Mouse (Mus musculus) liver, postnatal 0 days (tissue): ENCODE results near the gene Foxi3. TPM values are rescaled to one million over a fixed set of nuclear protein-coding genes. Genes with fewer than 3 reads are reported as not detected.

Source experiments
- ATAC-seq: fragments of 200-750 bp; cut with Nextera tagmentation; 2 replicates; pipeline ENCODE4 v1.8.0; 2017; ENCODE audit warnings: mild to moderate bottlenecking, moderate library complexity
- DNase-seq: peaks from one replicate; pipeline ENCODE4 v3.0.0-alpha.2; 2016
- H3K27ac ChIP-seq: fragments of 300-500 bp; sonication (generic); 2 replicates; pipeline ENCODE4 v1.5.1; 2014; ENCODE audit warnings: antibody characterized with exemption, moderate library complexity, mild to moderate bottlenecking, low read depth
- H3K27me3 ChIP-seq: fragments of 300-500 bp; sonication (generic); 2 replicates; pipeline ENCODE4 v1.6.1; 2014; ENCODE audit warnings: low read length, control low read depth, mixed read lengths; ENCODE audit not compliant: insufficient read depth
- H3K36me3 ChIP-seq: fragments of 300-500 bp; sonication (generic); replicated peaks from 2 replicates; pipeline ENCODE4 v1.6.1; 2014; ENCODE audit warnings: mild to moderate bottlenecking, control low read depth, low read length, moderate library complexity, mixed read lengths; ENCODE audit not compliant: insufficient read depth
- H3K4me1 ChIP-seq: fragments of 300-500 bp; sonication (generic); 2 replicates; pipeline ENCODE4 v1.6.1; 2014; ENCODE audit warnings: antibody characterized with exemption, mild to moderate bottlenecking, control low read depth; ENCODE audit not compliant: insufficient read depth
- H3K4me2 ChIP-seq: fragments of 300-500 bp; sonication (generic); 2 replicates; pipeline ENCODE4 v1.6.1; 2014; ENCODE audit warnings: low read depth, mild to moderate bottlenecking, low read length, moderate library complexity, mixed read lengths
- H3K4me3 ChIP-seq: fragments of 300-500 bp; sonication (generic); 2 replicates; pipeline ENCODE4 v1.5.1; 2014; ENCODE audit warnings: low read depth, low read length
- H3K9ac ChIP-seq: fragments of 300-500 bp; sonication (generic); replicated peaks from 2 replicates; pipeline ENCODE4 v1.6.1; 2014; ENCODE audit warnings: mild to moderate bottlenecking, moderate library complexity
- H3K9me3 ChIP-seq: fragments of 300-500 bp; sonication (generic); 2 replicates; pipeline ENCODE4 v1.6.1; 2016; ENCODE audit warnings: mild to moderate bottlenecking, control low read depth, low read length, mixed read lengths
- CTCF ChIP-seq: sonication (generic); IDR thresholded peaks from 2 replicates; pipeline ENCODE4 v1.5.1; 2016; ENCODE audit warnings: antibody characterized with exemption, low read depth
- EP300 ChIP-seq: IDR thresholded peaks from 2 replicates; pipeline ENCODE4 v1.6.1; 2016; ENCODE audit warnings: antibody characterized with exemption, low read depth, mild to moderate bottlenecking
- WGBS: fragments of 180-500 bp; shearing (Covaris S2); extraction: QIAGEN DNeasy Blood & Tissue Kit; methylation state at CpG from one replicate; pipeline ENCODE4 v1.1.7; 2014; ENCODE audit not compliant: insufficient replicate concordance; 5-methylcytosine and 5-hydroxymethylcytosine counted together
- polyA plus RNA-seq: library from polyadenylated mRNA; unstranded; fragments of >200 nt; fragmentation: Nextera tagmentation; extraction: Ambion mirVana; gene quantifications from 2 replicates; pipeline ENCODE4 v1.2.1, GENCODE M21; 2015

The Foxi3 gene
- polyA plus RNA-seq, 1 experiment from 2014 or later = not detected

GRCm38 (mm10) chr6:70973066-70973465 is 16.7 kb downstream of the Foxi3 start:
- no peak for DNase-seq
- no peaks in the 10 kb centered on the region for H3K36me3 ChIP-seq
- H3K27me3 ChIP-seq = no peaks in the 10 kb centered on the region
- no peak overlapping the region for H3K4me3 ChIP-seq
- no peaks in the 10 kb centered on the region for H3K4me1 ChIP-seq
- H3K4me2 ChIP-seq = no peak overlapping the region
- no peak for ATAC-seq
- H3K27ac ChIP-seq = no peak overlapping the region
- whole genome bisulfite sequencing = 63% methylated on average over 3 of the region's 3 CpGs
- no peaks in the 10 kb centered on the region for H3K9me3 ChIP-seq
- no peak for TF ChIP-seq EP300
- H3K9ac ChIP-seq = no peak overlapping the region

DNA sequence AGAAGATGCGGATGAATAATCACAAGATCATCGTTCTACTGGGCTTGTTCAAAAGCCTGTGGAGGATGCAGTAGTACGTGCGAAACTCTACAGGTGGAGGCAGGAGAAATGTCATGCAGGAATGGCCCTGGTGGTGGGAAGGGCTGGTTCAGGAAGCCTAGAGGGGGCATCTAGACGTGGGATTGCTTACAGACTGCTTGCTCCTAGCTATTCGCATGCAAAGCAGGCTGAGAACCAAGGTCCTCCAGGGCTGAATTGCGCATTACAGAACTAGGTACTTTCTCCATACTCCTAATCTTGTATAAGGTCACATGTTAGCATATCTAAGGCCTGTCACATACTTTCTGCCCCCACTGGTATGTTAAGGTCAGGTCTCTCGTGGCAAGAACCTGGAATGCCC is 24.7 kb downstream of the Foxi3 start:
- TF ChIP-seq EP300 = no peak
- TF ChIP-seq CTCF = no peak
- no peak overlapping the region for H3K27ac ChIP-seq
- no peak overlapping the region for H3K4me2 ChIP-seq
- H3K4me1 ChIP-seq = no peaks in the 10 kb centered on the region
- no peaks in the 10 kb centered on the region for H3K9me3 ChIP-seq
- no peaks in the 10 kb centered on the region for H3K27me3 ChIP-seq
- 75% methylated on average over 8 of the region's 8 CpGs for WGBS
- H3K4me3 ChIP-seq = no peak overlapping the region
- DNase-seq = no peak
- H3K36me3 ChIP-seq = no peaks in the 10 kb centered on the region
- no peak for ATAC-seq
- no peak overlapping the region for H3K9ac ChIP-seq

- no peaks in the 10 kb centered on the region for H3K9me3 ChIP-seq
- 47% methylated on average over 1 of the region's 1 CpGs for WGBS
- H3K4me3 ChIP-seq = no peak overlapping the region
- H3K9ac ChIP-seq = no peak overlapping the region
- H3K27ac ChIP-seq = no peak overlapping the region
- ATAC-seq = no peak
- no peaks in the 10 kb centered on the region for H3K36me3 ChIP-seq
- H3K4me1 ChIP-seq = no peaks in the 10 kb centered on the region
- H3K27me3 ChIP-seq = no peaks in the 10 kb centered on the region
- no peak for TF ChIP-seq EP300
- no peak for TF ChIP-seq CTCF
- H3K4me2 ChIP-seq = no peak overlapping the region
- no peak for DNase-seq
Observed at GRCm38 (mm10) chr6:70982416-70982815, 26.1 kb downstream of the Foxi3 start.

- no peak overlapping the region for H3K9ac ChIP-seq
- ATAC-seq (no peak), DNase-seq (no peak)
- no peak overlapping the region for H3K27ac ChIP-seq
- no peaks in the 10 kb centered on the region for H3K4me1 ChIP-seq
- H3K4me3 ChIP-seq = no peak overlapping the region
- H3K4me2 ChIP-seq = no peak overlapping the region
- H3K9me3 ChIP-seq = no peaks in the 10 kb centered on the region
- WGBS = 83% methylated on average over 8 of the region's 8 CpGs
- no peaks in the 10 kb centered on the region for H3K36me3 ChIP-seq
- no peak for TF ChIP-seq EP300
- no peak for TF ChIP-seq CTCF
- H3K27me3 ChIP-seq = no peaks in the 10 kb centered on the region
Observed at GRCm38 (mm10) chr6:70986683-70987082, 30.4 kb downstream of the Foxi3 start.

DNA sequence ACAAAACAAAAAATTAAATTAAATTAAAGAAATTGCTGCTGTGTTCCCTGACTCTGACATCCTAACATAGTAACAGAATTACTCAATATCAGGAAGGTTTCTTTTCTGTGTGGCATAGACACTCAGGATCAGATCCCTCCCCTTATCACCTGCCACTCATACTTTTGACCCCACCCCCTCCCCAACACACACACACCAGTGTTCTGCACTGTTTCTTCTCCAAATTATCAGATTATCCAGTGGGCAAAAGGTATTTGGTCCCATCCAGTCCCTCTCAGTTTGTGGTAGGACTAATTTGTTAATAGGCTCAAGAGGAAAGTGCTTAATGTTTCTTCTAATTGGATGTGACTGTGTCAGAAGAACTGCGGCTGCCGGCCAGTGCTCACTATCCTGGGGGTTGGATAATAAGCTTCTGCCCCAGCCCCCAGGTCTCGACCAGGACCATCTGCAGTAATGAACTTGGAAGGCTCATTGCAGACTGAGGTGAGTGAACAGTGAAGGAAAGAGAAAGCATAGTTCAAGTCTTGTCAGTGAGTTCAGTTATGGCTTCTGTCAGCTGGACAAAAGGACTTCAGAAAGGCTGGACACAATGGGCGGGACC is 39.9 kb downstream of the Foxi3 start:
- ATAC-seq (no peak), DNase-seq (no peak)
- H3K9me3 ChIP-seq = no peaks in the 10 kb centered on the region
- WGBS = 72% methylated on average over 4 of the region's 4 CpGs
- no peaks in the 10 kb centered on the region for H3K27me3 ChIP-seq
- no peak for TF ChIP-seq EP300
- TF ChIP-seq CTCF = no peak
- no peak overlapping the region for H3K4me3 ChIP-seq
- no peak overlapping the region for H3K27ac ChIP-seq
- H3K4me2 ChIP-seq = no peak overlapping the region
- no peaks in the 10 kb centered on the region for H3K36me3 ChIP-seq
- H3K9ac ChIP-seq = no peak overlapping the region
- no peaks in the 10 kb centered on the region for H3K4me1 ChIP-seq

DNA sequence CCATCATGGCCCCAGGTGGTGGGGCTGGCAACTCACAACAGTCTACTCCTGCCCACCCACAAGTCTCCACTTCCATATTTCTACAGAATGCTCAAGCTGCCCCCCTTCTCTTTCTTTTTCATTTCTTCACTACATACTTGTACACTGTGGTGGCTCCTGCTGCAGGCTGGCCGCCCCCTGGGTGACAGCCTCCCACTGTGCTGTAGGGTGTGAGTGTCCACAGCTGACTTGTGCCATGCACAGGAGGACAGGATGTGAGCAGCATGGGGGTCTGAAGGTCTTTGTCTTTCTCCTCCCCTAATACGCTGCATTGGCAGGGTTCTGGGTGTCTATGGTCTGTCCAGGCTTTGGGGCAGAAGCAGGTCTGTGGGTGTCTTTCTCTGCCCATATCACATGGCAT is 46.3 kb downstream of the Foxi3 start:
- WGBS = 80% methylated on average over 2 of the region's 2 CpGs
- Histone ChIP-seq H3K9me3 (no peaks in the 10 kb centered on the region), H3K27me3 (no peaks in the 10 kb centered on the region), H3K4me1 (no peaks in the 10 kb centered on the region), H3K9ac (no peak overlapping the region), H3K36me3 (no peaks in the 10 kb centered on the region), H3K4me2 (no peak overlapping the region), H3K27ac (no peak overlapping the region), H3K4me3 (no peak overlapping the region)
- ATAC-seq = no peak
- no peak for TF ChIP-seq CTCF
- TF ChIP-seq EP300 = no peak
- DNase-seq = no peak

DNA sequence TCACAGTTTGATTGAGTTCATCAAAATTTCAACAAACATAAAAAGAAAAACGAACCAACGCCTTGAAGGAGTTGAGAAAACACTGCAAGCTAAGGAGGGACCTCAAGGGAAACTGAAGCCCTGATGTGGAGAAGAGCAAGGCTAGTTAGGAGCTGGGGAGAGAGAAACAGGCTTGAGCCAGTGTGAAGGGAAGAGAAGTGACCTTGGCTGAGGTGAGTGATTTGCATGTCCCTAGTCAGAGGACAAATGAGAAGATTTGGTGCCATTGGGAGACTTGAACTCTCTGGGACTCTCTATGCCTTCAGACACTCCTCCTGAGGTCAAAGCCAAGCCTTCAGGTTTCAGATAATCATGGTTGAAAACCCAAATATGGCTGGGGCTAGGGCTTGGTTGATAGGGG is 47.8 kb downstream of the Foxi3 start:
- DNase-seq (no peak), ATAC-seq (no peak)
- no peak overlapping the region for H3K9ac ChIP-seq
- H3K4me3 ChIP-seq = no peak overlapping the region
- H3K27ac ChIP-seq = no peak overlapping the region
- H3K27me3 ChIP-seq = no peaks in the 10 kb centered on the region
- TF ChIP-seq EP300 = no peak
- no peak overlapping the region for H3K4me2 ChIP-seq
- H3K4me1 ChIP-seq = no peaks in the 10 kb centered on the region
- WGBS = 73% methylated on average over 2 of the region's 2 CpGs
- no peaks in the 10 kb centered on the region for H3K9me3 ChIP-seq
- no peaks in the 10 kb centered on the region for H3K36me3 ChIP-seq

Other genes with a start within 250 kb of the Foxi3 start
- 1.9 and 2.2 TPM in 2 replicates for gene Rpia, start 164.3 kb upstream of the Foxi3 start, polyA plus RNA-seq
- 3.7 and 4.4 TPM in 2 replicates for gene Eif2ak3, start 112.0 kb upstream of the Foxi3 start, polyA plus RNA-seq
- not detected in 2 replicates for gene Tex37, start 37.6 kb upstream of the Foxi3 start, polyA plus RNA-seq
- 35.4 and 35.8 TPM in 2 replicates for gene Thnsl2, start 187.9 kb downstream of the Foxi3 start, polyA plus RNA-seq
- 6,645 and 7,607 TPM in 2 replicates for gene Fabp1, start 243.3 kb downstream of the Foxi3 start, polyA plus RNA-seq